Mouse (Mus musculus) large intestine, adult 2 months (tissue): Measurements from ENCODE around the gene Amotl1. TPM values are rescaled to one million over a fixed set of nuclear protein-coding genes. Genes with fewer than 3 reads are reported as not detected.
A peak's percentile ranks its signal among the peaks of the same experiment; 100 is the strongest.

ENCODE experiments used
- DNase-seq: peaks from one replicate; pipeline ENCODE4 v3.0.0-alpha.2; 2012; ENCODE audit warnings: low read depth, low spot score
- WGBS: fragments of 180-500 bp; shearing (Covaris S2); methylation state at CpG from one replicate; pipeline ENCODE4 v1.1.7; 2018; 5-methylcytosine and 5-hydroxymethylcytosine counted together
- polyA plus RNA-seq: library from polyadenylated mRNA; depleted of rRNA; stranded (reverse); fragments of >200 nt; gene quantifications from 2 replicates; pipeline ENCODE4 v1.2.3, GENCODE M21; 2012

Amotl1 gene
- polyA plus RNA-seq, 1 experiment = 4.9 TPM

DNA sequence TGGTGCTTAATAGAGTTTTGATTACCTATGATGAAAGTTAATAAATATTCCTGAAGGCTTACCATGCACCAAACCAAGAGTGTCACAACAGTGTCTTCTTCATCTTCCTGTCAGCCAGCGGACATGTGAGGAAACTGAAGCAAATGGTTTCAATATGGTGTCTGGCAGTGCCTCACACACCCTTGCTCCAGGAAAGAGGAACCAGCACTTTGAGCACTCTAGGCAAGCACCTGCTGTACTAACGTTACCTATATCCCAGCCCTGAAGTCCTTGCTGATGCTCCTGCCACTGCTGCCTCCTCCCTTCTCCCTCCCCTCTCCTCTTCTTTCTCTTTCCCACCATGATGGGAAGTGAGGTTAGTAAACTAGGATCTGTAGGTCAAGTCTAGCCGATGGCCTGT, 80.4 kb downstream of the Amotl1 start:
- no peak for DNase-seq
- WGBS = 80% methylated on average over 3 of the region's 3 CpGs

DNA sequence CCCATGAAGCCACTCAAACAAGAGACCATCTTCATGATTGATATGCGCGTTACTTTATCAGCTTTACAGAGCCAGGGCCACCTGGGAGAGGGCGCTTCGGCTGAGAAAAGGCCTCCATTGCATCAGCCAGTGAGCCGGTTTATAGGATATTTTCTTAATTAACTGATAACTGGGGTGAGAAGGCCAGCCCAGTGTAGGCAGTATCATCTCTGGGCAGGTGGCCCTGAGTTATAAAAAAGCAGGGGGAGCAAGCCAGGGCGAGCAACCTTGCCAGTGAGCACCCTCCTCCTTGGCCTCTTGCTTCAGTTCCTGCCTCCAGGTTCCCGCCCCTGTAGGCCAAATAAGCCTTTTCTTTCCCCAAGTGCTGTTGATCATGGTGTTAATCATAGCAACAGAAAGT, 81.5 kb downstream of the Amotl1 start:
- WGBS = 80% methylated on average over 7 of the region's 7 CpGs
- no peak for DNase-seq

DNA sequence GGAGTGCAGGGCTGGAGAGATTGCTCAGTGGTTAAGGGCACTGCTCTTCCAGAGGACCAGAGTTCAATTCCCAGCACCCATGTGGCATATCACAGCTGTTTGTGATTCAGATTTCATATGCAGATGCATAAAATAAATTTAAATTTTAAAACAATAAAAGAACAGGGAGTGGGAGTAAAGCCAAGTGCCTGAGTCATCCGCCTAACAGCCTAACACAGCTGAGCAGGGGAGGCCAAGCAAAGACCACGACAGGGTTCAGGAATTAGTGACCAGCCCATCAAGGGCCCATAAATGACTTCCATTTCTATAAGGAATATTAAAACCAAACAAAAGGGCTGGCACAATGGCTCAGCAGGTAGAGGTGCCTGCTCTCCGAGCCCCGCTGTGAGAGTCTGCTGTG, 84.3 kb downstream of the Amotl1 start:
- 50% methylated on average over 4 of the region's 4 CpGs for WGBS
- DNase-seq = no peak

DNA sequence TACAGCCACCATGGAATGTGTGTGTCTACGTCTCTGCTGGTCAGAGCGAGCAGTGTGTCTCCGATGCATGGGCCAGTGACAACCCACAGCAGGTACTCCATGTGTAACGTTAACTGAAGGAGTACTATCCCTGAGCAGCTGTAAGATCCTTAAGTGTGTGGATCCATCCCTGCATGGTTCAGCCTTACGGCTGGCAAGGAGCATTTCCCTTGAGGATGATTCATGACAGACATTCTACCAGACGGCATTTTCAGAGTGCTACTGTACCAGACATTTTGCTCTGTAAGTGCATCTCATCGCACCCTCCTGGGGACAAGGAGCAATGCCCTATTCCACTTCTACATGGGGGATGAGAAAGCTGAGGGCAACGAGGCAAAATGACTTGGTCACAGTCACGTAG, 84.9 kb downstream of the Amotl1 start:
- 82% methylated on average over 9 of the region's 9 CpGs for WGBS
- no peak for DNase-seq

DNA sequence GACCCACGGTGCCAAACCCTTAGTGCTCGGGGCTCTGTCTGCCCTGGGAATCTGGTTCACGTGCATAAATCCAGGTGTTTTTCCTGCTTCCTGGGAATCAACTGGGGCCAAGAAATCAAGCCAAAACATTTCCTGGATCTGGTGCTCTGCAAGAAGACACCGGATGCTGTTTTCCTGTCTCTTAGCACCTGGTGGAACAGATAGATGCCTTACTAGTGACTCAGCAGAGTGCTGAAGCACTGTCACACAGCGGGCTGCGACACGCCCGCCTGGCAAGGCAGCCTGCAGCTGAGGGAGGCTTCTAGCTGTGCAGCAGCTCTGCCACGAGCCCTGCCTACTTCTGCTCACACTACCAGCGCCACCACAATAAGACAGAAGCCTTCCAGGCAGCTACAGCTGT, 85.4 kb downstream of the Amotl1 start:
- DNase-seq = no peak
- 16% methylated on average over 10 of the region's 10 CpGs for WGBS

DNA sequence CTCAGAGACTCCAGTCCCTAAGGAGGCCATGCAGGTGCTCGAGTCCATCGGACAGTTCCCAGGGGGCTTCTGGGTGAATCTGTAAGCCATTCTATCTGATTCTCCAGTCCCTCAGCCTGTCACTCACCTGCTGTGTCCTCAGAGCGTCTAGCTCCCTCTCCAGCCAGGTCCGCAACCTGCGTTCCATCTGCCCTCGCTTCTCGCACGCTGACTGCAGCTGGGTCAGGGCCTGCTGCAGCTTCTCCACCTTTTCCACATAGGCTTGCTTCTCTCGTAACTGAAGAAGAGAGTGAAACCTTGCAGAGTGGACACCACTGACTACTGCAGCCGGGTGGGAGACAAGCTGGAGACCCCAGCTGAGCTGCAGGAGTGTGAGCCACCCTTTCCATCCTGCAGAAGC, 86.5 kb downstream of the Amotl1 start:
- DNase-seq = no peak
- WGBS = 97% methylated on average over 10 of the region's 10 CpGs

DNA sequence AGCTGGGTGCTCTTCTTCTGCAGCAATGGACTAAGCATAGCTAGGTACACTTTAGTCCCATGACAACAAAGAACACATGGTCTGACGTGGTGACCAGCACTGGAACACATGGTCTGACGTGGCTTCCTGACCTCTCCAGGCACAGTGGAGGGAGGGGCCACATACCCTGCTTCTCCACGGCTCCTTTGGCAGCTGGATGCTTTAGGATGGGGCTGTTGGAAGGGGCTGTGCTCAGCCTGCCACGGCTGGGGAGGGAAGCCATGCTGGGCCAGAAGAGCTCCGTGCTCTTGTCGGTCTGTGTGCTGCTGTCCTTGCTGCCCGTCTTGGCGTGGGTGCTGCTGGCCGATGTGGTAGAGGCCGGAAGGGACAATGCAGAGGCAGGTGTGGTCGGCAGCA, 96.5 kb downstream of the Amotl1 start:
- no peak for DNase-seq
- WGBS = 77% methylated on average over 11 of the region's 11 CpGs

DNA sequence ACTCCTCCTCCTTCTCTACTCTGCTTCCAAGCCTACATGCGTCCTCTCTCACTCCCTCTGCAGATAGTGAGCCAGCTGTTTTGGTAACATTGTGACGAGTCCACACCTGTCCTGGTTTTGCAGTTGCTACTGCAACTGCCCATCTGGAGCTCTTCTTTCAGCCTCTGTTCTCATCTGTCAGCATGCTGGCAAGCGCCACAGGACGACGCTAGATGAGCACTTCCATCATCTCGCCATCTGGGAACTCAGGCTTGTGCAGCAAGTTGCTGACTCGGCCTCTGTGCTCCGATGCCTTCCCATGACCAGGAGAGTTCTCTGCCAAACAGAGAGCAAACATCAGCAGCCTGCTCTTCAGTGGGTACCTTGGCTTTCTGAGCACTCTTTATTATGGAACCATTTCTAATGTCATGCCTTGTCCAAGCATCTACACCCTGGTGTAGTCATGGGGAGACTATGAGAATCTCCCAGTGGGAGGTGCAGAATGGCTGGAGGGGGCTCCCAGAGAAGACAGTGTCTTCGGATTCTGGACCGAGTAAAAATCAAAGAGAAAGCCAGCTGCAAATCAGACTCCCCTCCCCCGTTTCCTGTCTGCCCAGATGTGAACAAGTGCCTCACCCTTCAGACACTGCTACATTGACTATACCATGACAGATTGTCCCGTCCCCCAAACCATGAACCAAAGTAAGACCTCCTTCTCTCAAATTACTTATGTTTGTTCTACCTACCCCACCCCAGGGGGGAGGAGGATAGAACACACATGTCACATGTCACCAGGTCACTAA, 97.1 kb downstream of the Amotl1 start:
- DNase-seq = no peak
- WGBS = 72% methylated on average over 12 of the region's 12 CpGs

DNA sequence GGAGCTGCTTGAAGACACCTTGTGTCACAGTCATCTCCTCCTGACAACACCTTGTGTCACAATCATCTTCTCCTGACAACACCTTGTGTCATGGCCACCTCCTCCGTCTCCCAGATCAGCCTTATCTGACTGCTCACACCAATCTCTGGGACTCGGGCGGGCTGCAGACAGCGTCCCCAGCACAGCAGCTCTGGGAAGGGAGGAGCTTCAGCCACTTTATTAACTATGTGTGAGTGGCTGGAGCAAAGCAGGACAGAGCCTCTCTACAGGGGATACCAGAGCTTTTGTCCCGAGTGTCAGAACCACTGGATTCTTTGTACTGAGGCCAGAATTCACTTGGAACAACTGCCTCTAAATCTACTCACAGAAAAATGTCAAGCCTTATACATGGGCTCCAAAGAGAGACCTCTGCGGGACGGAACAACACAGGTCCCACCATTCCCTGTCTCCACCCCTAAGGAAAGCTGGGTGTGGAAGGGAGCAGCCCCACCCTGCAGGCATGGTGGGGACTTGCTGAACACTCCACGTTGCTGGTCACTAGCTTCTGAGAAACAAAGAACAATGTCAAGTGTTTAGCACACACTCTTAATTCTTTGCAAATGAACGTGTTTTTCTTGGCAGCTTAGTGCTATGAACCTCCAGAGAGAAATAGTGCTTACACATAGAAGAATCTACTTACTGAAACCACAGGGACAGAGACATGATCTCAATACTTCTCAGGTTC, 100.7 kb downstream of the Amotl1 start:
- whole genome bisulfite sequencing = 71% methylated on average over 9 of the region's 9 CpGs
- no peak for DNase-seq

DNA sequence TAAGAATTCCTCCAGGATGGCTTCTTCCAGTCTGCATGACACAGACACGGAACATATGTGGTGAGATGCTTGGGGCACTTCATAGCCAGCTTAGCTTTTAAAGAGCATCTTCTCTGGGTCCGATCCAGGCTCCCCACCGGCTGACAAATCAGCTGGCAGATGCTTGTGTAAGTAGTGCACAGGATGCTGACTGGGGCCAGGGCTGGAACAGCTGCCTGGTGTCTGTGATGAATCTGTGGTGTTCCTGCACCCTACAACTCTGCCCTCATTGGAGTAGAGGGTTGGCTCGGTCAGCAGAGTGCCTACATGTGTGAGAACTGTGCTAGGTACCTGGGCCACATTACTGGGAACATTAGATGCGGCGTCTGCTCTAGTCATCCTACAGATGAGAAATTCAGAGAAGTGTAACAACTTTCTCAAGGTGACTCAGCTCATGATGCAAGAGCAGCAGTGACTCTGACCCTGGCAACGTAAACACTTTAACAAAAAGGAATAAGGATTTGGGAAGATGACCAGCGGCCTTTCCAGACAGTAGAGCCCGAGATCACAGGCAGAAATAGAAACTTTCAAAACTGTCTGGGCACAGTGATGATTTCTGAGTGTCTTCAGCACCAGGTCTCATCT, 109.9 kb downstream of the Amotl1 start:
- WGBS = 75% methylated on average over 9 of the region's 9 CpGs
- DNase-seq = no peak

DNA sequence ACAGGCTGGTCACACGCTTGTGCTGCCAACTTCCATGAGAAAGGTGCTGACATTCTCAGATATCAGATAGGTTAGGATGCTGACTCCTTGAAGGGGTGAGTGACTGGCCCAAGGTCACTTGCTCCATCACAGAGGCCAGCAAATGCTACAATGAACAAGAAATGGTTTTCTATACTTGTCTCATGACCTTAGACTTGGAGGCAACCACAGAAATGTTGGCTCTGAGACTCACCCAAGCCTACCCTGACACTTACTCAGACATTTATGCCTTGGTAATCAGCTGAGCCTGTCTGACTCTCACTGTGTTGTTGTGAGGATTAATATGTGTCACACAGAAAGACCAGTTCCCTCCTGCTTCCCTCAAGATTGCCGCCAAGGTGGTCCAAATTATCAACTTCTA, 111.2 kb downstream of the Amotl1 start:
- no peak for DNase-seq
- WGBS = 97% methylated on average over 2 of the region's 2 CpGs

DNA sequence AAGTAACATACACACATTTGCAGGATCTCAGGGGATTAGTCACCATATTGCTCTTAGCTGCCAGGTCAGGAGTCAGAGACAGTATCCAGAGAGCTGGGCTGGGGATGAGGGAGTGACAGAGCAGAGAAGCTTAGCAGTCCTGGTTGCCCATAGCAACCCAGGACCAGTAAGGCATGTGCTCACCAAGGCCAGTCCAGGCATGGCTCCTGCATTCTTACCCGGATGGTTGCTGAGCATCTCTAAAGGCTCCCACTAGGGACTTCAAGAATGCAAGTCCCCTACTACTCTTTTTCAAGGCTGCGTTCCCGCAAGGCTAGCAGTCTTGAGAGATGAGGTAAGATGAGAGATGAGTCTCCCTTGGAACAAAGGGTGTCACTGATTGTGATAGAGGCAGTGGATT, 112.6 kb downstream of the Amotl1 start:
- 61% methylated on average over 3 of the region's 3 CpGs for WGBS
- DNase-seq = no peak

DNA sequence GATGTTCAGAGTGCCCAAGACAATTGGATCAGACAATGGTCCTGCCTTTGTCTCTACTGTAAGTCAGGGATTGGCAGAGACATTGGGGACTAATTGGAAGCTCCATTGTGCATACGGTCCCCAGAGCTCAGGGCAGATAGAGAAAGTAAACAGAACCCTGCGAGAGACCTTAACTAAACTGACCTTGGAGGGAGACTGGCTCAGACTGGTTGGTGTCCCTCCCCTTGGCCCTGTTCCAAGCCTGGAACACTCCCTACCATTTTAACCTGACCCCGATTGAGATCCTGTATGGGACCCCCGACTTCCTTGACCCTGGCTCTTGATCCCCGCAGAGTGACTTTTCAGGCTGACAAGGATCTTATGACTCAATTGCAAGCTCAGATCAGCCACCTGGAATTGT, 114.9 kb downstream of the Amotl1 start:
- DNase-seq = no peak

DNA sequence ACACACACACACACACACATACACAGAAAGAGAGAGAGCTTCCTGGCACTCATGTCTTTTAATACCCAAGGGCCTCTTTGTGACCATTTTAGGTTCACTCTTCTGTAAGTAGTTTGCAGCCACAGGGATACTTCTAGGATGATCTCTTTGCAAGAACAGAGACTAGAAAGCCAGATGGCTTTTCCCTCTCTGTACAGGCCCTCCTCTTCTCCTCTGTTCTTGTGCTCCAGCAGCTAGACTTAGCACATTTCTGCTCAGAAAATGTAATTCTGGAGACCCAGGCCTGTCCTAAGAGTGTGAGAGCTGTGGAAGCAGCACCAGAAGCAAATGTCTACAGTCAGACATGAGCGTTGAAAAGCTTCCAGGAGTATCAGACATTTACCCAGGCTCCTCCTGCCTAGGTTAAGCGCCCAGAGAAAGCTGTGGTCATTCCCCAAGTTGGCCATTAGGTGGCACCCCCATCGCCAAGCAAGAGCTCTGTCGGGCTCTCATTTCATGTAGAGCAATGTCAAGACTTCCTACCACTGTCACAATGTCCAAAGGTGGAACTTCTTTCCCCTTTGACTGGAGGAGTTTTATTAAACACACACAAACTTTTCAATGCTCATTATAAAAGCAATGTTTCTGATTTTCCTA, 121.3 kb downstream of the Amotl1 start:
- 0% methylated on average over 4 of the region's 4 CpGs for WGBS
- peak; percentile 36 for DNase-seq

More for the DNA sequence above, 114.9 kb downstream of the Amotl1 start:
- WGBS = 30% methylated on average over 5 of the region's 5 CpGs

DNA sequence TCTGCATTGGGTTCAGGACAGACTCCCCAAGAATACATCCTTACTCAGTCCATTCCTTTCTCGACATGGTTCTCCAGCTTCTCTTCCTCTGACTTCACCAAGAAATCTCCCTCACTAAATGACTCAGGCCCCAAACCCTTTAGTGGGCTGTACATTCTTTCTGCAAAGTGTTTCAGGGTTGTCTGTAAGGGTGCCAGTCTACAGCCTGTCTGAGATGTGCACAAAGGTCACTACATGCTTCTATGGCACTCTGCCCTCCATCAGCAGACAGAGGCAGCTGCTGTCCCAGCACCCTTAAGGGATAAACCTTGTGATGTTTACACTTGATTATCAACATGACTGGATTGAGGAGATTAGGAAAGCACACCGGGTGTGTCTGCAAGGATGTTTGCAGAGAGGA, 123.2 kb downstream of the Amotl1 start:
- DNase-seq = no peak
- 24% methylated on average over 2 of the region's 2 CpGs for WGBS

DNA sequence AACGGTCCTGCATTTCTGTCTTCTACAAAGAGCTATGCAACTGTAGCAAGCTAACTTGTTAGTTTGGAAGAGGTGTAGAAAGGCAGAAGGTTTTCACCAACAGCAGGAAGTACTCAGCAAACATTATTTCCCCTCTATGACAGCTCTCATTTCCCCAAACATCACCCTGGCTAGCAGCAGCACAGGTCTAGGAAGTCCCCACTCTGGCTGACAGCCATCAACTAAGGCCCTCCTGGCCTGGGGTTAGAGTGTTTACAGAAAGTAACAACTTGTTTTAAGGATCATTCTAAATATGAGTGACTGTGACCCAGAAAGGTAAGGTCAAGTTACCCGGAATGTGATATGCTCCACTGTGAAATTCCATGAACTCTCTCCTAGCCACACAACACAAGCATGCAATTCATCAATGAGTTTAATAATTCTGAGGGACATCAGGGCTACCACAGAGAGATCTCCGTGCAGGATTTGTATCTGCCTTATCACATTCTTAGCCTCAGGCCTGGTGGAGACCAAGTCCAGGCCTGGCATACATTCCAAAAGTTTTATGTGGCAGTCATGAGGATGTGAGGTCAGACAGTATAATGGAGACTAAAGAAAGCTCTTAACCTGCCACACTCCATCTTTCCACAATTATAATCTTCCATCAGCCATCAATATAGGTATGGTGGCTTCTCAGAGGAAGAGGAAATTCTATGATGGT, 123.7 kb downstream of the Amotl1 start:
- no peak for DNase-seq
- WGBS = 55% methylated on average over 3 of the region's 3 CpGs

DNA sequence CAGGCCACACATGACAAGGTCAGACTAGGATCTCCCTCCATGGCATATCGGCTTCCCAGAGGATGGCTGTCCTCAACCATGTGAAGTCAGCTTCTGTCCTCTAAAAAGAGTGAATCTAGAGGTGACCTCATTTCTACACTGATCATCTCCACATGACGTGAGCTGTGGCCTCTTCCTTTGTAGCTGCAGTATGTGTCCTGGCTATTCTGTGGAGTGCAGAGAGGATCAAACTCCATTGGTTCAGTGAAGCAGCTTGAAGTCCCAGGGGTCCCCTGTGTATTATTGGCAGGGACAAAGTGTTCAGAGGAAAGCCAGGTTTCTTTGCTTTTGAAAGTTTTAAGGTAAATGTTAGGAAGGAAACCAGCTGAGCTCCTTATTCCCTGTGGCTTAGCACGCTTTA, 126.8 kb downstream of the Amotl1 start:
- DNase-seq = no peak
- WGBS = 84% methylated on average over 3 of the region's 3 CpGs

DNA sequence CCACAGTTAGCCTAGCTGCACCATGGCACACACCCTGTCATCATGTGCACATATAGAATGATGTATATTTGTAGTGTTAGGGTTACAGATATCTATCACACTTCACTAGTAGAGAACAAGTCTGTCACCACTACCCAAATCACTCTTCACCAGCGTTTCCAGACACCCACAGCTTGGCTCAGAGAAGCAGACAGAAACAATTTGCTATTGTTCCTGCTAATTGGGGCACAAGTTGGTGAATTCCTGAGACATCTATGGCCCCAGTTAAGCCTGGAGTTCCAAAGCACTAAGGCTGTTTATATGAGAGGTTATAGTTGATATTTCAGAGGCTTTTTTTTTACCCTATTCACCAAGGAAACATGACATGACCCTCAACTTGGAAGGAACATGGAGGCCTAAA, 127.6 kb downstream of the Amotl1 start:
- DNase-seq = no peak
- 51% methylated on average over 1 of the region's 1 CpGs for WGBS

DNA sequence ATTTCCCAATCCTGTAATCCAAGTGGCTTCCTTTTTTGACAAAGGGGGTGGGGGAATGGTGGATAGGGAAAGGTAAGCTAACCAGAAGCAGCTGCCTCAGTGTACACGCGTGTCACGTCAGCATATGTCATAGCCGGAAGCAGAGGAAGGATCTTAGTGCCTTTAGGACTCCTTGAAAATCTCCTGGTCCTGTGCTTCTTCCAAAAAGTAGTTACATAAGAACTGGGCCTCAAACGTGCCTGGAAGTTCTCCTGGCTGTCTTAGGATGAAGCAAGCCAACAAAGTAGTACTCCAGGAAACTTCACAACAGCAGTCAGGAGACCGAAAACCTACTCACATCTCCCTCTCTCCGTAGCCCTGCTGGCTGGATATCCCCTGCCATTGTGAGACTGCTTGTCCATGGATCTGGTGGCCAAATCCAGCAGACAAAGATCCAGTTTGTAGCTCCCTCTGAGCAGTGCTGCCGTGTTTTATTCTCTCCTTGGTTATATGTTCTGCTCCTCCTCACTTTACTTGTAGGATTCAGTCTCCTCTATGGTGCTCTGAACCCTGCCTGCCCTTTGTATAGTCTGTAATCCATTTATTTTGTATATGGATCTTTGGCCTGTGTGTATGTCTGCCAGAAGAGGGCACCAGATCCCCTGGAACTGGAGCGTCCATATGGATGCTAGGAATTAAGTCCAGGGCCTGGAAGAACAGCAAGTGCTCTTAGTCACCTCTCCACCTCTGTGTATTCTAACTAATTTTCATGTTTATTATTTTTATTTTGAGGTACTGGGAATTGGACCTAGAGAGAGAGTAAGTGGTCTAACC, 132.0 kb downstream of the Amotl1 start:
- 72% methylated on average over 9 of the region's 9 CpGs for WGBS
- DNase-seq = no peak
